Mouse (Mus musculus) kidney, postnatal 0 days (tissue): Measurements from ENCODE around the gene Zfp654. TPM values are rescaled to one million over a fixed set of nuclear protein-coding genes. Genes with fewer than 3 reads are reported as not detected.
A peak's percentile ranks its signal among the peaks of the same experiment; 100 is the strongest.

Experiments used
- ATAC-seq: fragments of 200-750 bp; cut with Nextera tagmentation; replicated peaks from 2 replicates; pipeline ENCODE4 v1.8.0; 2017; ENCODE audit warnings: low read depth, moderate number of reproducible peaks, moderate TSS enrichment, moderate library complexity; ENCODE audit not compliant: low FRiP score
- DNase-seq: peaks from one replicate; pipeline ENCODE4 v3.0.0-alpha.2; 2016; ENCODE audit warnings: low spot score
- H3K27ac ChIP-seq: fragments of 300-500 bp; sonication (generic); 2 replicates; pipeline ENCODE4 v1.5.1; 2014; ENCODE audit warnings: mild to moderate bottlenecking
- H3K27me3 ChIP-seq: fragments of 300-500 bp; sonication (generic); 2 replicates; pipeline ENCODE4 v1.6.1; 2014; ENCODE audit warnings: low read length, mixed read lengths; ENCODE audit not compliant: insufficient read depth
- H3K36me3 ChIP-seq: fragments of 300-500 bp; sonication (generic); 2 replicates; pipeline ENCODE4 v1.6.1; 2014; ENCODE audit warnings: low read length, mixed read lengths; ENCODE audit not compliant: insufficient read depth
- H3K4me1 ChIP-seq: fragments of 300-500 bp; sonication (generic); replicated peaks from 2 replicates; pipeline ENCODE4 v1.6.1; 2014; ENCODE audit warnings: antibody characterized with exemption, low read length, mixed read lengths; ENCODE audit not compliant: insufficient read depth
- H3K4me2 ChIP-seq: fragments of 300-500 bp; sonication (generic); 2 replicates; pipeline ENCODE4 v1.6.1; 2014; ENCODE audit warnings: mild to moderate bottlenecking, low read length, moderate library complexity, mixed read lengths
- H3K4me3 ChIP-seq: fragments of 300-500 bp; sonication (generic); replicated peaks from 2 replicates; pipeline ENCODE4 v1.5.1; 2014; ENCODE audit warnings: low read depth, low read length
- H3K9ac ChIP-seq: fragments of 300-500 bp; sonication (generic); 2 replicates; pipeline ENCODE4 v1.6.1; 2014; ENCODE audit warnings: low read depth, low read length
- H3K9me3 ChIP-seq: fragments of 300-500 bp; sonication (generic); replicated peaks from 2 replicates; pipeline ENCODE4 v1.6.1; 2016; ENCODE audit warnings: low read length, inconsistent platforms, mixed read lengths
- CTCF ChIP-seq: IDR thresholded peaks from 2 replicates; pipeline ENCODE4 v1.5.1; 2016; ENCODE audit warnings: antibody characterized with exemption, low read depth, mild to moderate bottlenecking, moderate library complexity
- WGBS: fragments of 180-500 bp; shearing (Covaris S2); extraction: QIAGEN DNeasy Blood & Tissue Kit; methylation state at CpG from one replicate; pipeline ENCODE4 v1.1.7; 2014; 5-methylcytosine and 5-hydroxymethylcytosine counted together
- polyA plus RNA-seq: library from polyadenylated mRNA; unstranded; fragments of >200 nt; fragmentation: Nextera tagmentation; extraction: Ambion mirVana; gene quantifications from 2 replicates; pipeline ENCODE4 v1.2.1, GENCODE M21; 2015

Zfp654 gene
- polyA plus RNA-seq, 1 experiment from 2014 or later: 5.1 TPM

GRCm38 (mm10) chr16:64850287-64851084 lies 966 bp downstream of the Zfp654 start:
- peaks cover 6% of the 10 kb centered on the region; the same call in 1 of the 2 replicates for H3K4me1 ChIP-seq
- peak overlapping the region; percentile 91; the same call in 1 of the 2 replicates for H3K27ac ChIP-seq
- H3K36me3 ChIP-seq: peaks cover 5% of the 10 kb centered on the region; the same call in 1 of the 2 replicates
- no peaks in the 10 kb centered on the region for H3K27me3 ChIP-seq
- ATAC-seq (no peak), DNase-seq (peak; percentile 32)
- H3K4me2 ChIP-seq: peak overlapping the region; percentile 94
- peak overlapping the region; percentile 87 for H3K4me3 ChIP-seq
- WGBS: 2% methylated on average over 16 of the region's 16 CpGs
- TF ChIP-seq CTCF: no peak
- H3K9me3 ChIP-seq: no peaks in the 10 kb centered on the region
- H3K9ac ChIP-seq: peak overlapping the region; percentile 86

DNA sequence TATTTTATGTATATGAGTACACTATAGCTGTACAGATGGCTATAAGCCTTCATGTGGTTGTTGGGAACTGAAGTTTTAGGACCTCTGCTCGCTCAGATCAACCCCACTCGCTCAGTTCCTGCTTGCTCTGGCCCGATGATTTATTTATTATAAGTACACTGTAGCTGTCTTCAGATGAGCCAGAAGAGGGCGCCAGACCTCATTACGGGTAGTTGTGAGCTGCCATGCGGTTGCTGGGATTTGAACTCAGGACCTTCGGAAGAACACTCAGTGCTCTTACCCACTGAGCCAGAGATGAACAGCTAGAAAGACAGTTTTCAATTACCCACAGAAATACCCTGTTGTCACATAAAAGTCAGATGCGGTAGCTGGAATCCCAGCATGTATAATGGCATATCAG lies 5.5 kb downstream of the Zfp654 start:
- H3K27ac ChIP-seq: no peak overlapping the region
- no peak for DNase-seq
- H3K4me2 ChIP-seq: no peak overlapping the region
- H3K4me1 ChIP-seq: no peaks in the 10 kb centered on the region
- no peaks in the 10 kb centered on the region for H3K36me3 ChIP-seq
- peak; percentile 48 for TF ChIP-seq CTCF
- H3K4me3 ChIP-seq: no peak overlapping the region
- no peak overlapping the region for H3K9ac ChIP-seq
- no peak for ATAC-seq
- no peaks in the 10 kb centered on the region for H3K27me3 ChIP-seq
- 88% methylated on average over 8 of the region's 8 CpGs for WGBS
- H3K9me3 ChIP-seq: no peaks in the 10 kb centered on the region

GRCm38 (mm10) chr16:64842374-64842729 lies 9.1 kb downstream of the Zfp654 start:
- Histone ChIP-seq H3K27ac (no peak overlapping the region), H3K36me3 (no peaks in the 10 kb centered on the region), H3K9me3 (no peaks in the 10 kb centered on the region), H3K4me2 (no peak overlapping the region), H3K9ac (no peak overlapping the region), H3K4me1 (no peaks in the 10 kb centered on the region), H3K4me3 (no peak overlapping the region), H3K27me3 (no peaks in the 10 kb centered on the region)
- TF ChIP-seq CTCF: peak; percentile 27; the same call in 1 of the 2 replicates
- DNase-seq: no peak
- 97% methylated on average over 3 of the region's 3 CpGs for WGBS
- no peak for ATAC-seq

DNA sequence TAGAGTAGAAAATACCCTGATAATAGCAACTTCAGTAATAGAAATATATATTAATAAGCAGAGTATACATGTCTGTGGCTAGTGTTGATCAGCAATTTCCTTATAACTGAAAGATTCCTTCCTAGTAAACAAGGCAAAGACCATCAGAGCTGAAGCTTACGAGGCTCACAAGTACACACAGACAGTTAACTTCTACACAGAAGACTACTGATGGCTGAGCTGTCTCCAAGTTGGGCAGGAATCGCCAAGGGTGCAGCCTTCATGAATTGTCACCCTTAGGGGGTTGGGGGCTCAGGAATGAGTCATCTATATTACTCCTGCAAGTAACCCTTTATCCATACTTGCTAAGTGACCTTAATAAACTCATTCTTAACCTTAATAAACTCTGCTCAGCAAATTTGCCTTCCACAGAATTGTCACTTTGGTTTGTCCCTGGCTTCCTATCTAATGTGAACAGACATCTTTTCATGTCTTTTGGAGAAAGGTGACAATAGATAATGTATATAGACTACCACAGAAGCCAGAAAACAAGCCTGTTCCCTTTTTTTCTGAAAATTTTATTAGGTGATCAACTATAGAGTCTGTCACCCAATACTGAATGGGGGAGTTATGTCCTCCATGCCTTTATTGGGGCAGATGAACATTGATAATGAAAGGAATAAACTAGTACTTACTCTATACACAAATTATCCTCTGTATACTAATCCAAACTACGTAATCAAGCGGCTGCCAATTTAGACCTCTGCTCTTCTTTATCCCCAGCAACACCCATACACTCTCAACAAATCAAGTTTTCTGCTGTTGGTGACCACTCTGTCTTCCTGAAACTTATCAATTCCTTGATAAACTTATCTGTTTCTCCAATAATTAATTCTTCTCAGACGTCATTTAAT lies 9.7 kb downstream of the Zfp654 start:
- H3K9me3 ChIP-seq: no peaks in the 10 kb centered on the region
- ATAC-seq: no peak
- no peaks in the 10 kb centered on the region for H3K36me3 ChIP-seq
- H3K9ac ChIP-seq: no peak overlapping the region
- 89% methylated on average over 5 of the region's 5 CpGs for WGBS
- H3K27ac ChIP-seq: no peak overlapping the region
- DNase-seq: no peak
- TF ChIP-seq CTCF: no peak
- no peaks in the 10 kb centered on the region for H3K4me1 ChIP-seq
- H3K4me3 ChIP-seq: no peak overlapping the region
- H3K27me3 ChIP-seq: no peaks in the 10 kb centered on the region
- no peak overlapping the region for H3K4me2 ChIP-seq

- H3K9ac ChIP-seq: no peak overlapping the region
- H3K36me3 ChIP-seq: no peaks in the 10 kb centered on the region
These were observed 14.7 kb downstream of the Zfp654 start for GRCm38 (mm10) chr16:64836709-64837108.

GRCm38 (mm10) chr16:64835996-64836545 lies 15.4 kb downstream of the Zfp654 start:
- Histone ChIP-seq H3K27ac (no peak overlapping the region), H3K36me3 (no peaks in the 10 kb centered on the region), H3K4me2 (no peak overlapping the region), H3K4me3 (no peak overlapping the region), H3K27me3 (no peaks in the 10 kb centered on the region), H3K9me3 (no peaks in the 10 kb centered on the region), H3K9ac (no peak overlapping the region), H3K4me1 (no peaks in the 10 kb centered on the region)
- WGBS: 78% methylated on average over 1 of the region's 1 CpGs
- no peak for TF ChIP-seq CTCF
- no peak for ATAC-seq
- no peak for DNase-seq

More at GRCm38 (mm10) chr16:64836709-64837108, 14.7 kb downstream of the Zfp654 start:
- Histone ChIP-seq H3K27me3 (no peaks in the 10 kb centered on the region), H3K4me3 (no peak overlapping the region), H3K4me1 (no peaks in the 10 kb centered on the region), H3K27ac (no peak overlapping the region), H3K9me3 (no peaks in the 10 kb centered on the region), H3K4me2 (no peak overlapping the region)
- ATAC-seq: no peak
- no peak for TF ChIP-seq CTCF
- no peak for DNase-seq
- 82% methylated on average over 2 of the region's 2 CpGs for WGBS
